Comparison of ENCODE assay signal across 28 mouse cellular contexts in genomic region chr6:5517091-5517490, GRCm38 (mm10). TPM values are rescaled to one million over a fixed set of nuclear protein-coding genes. Genes with fewer than 3 reads are reported as not detected.
DNase-seq lines count a peak whose midpoint lies in the region; ATAC-seq and TF ChIP-seq lines count a peak whose summit lies in the region.
"Had no signal": no experiment of that assay in that cellular context is flagged by ENCODE, and none has a peak within 500 bp of the region (broad histone marks: within the 10 kb centered on the region; RNA-seq: fewer than 3 reads in every experiment).

No protein-coding gene starts in this region.

- no peak for TF ChIP-seq POLR2A in brain, embryonic 14.5 days (IDR thresholded peaks at IDR 0.05; ENCODE audit: borderline replicate concordance, extremely low read depth, insufficient read depth, insufficient read length, poor library complexity, severe bottlenecking)

- no peak overlapping the region for H3K27ac ChIP-seq in forebrain, embryonic 14.5 days (ENCODE audit: low read depth, low read length)
- H3K27ac ChIP-seq in forebrain, embryonic 11.5 days (ENCODE audit: low read depth, low read length): no peak overlapping the region
- H3K27ac ChIP-seq in hindbrain, embryonic 14.5 days: no peak overlapping the region
- H3K27ac ChIP-seq in hindbrain, embryonic 10.5 days: no peak overlapping the region
- no peak overlapping the region for H3K27ac ChIP-seq in liver, embryonic 11.5 days (ENCODE audit: low read depth, low read length)
- H3K27ac ChIP-seq: embryonic facial prominence, embryonic 10.5 days; embryonic facial prominence, embryonic 13.5 days; heart, embryonic 15.5 days; hindbrain, embryonic 15.5 days had no signal

- peak; percentile 57; the same call in 1 of the 2 replicates for ATAC-seq in forebrain, embryonic 14.5 days
- ATAC-seq in forebrain, embryonic 11.5 days (replicated peaks; ENCODE audit: low FRiP score): no peak
- no peak for ATAC-seq in hindbrain, embryonic 14.5 days (ENCODE audit: low FRiP score)
- no peak for ATAC-seq in liver, embryonic 11.5 days (replicated peaks; ENCODE audit: low FRiP score)
- ATAC-seq: intestine, postnatal 0 days; Patski had no signal

- TF ChIP-seq CTCF in brain, embryonic 14.5 days (IDR thresholded peaks at IDR 0.05; ENCODE audit: borderline replicate concordance, extremely low read depth, insufficient read depth, insufficient read length): no peak

- no peaks in the 10 kb centered on the region for H3K27me3 ChIP-seq in forebrain, embryonic 14.5 days (replicated peaks; ENCODE audit: control insufficient read depth, insufficient read depth, low read length)
- H3K27me3 ChIP-seq in forebrain, embryonic 11.5 days (ENCODE audit: control insufficient read depth, insufficient read depth, low read length): no peaks in the 10 kb centered on the region
- H3K27me3 ChIP-seq in hindbrain, embryonic 14.5 days (ENCODE audit: control insufficient read depth, insufficient read depth, low read length): no peaks in the 10 kb centered on the region
- H3K27me3 ChIP-seq in hindbrain, embryonic 10.5 days (ENCODE audit: insufficient read depth, poor library complexity, severe bottlenecking): no peaks in the 10 kb centered on the region
- H3K27me3 ChIP-seq in liver, embryonic 11.5 days (replicated peaks; ENCODE audit: control insufficient read depth, insufficient read depth, low read length): no peaks in the 10 kb centered on the region
- H3K27me3 ChIP-seq: CH12.LX; embryonic facial prominence, embryonic 13.5 days; heart, embryonic 12.5 days; heart, embryonic 15.5 days; hindbrain, embryonic 15.5 days had no signal

- DNase-seq in forebrain, embryonic 14.5 days (ENCODE audit: low spot score): peak; percentile 53
- no peak for DNase-seq in forebrain, embryonic 11.5 days (ENCODE audit: low spot score)
- peak; percentile 25 for DNase-seq in hindbrain, embryonic 14.5 days (ENCODE audit: low spot score)
- no peak for DNase-seq in hindbrain, embryonic 10.5 days (ENCODE audit: low spot score)
- DNase-seq in brain, embryonic 14.5 days (ENCODE audit: low read depth): peak; percentile 70
- no peak for DNase-seq in liver, embryonic 11.5 days (ENCODE audit: low spot score)
- DNase-seq: adrenal gland, postnatal 10 days; adrenal gland, postnatal 36 days; B cell, adult 2 months; cerebellum, adult 11-12 months; cerebellum, adult 8-10 months; cerebellum, postnatal 10 days; cerebellum, postnatal 36 days; embryo, embryonic 11 days; gastrocnemius, postnatal 25 days; heart, adult 18-20 months; heart, postnatal 10 days; heart, postnatal 36 days; kidney, adult 2 months had no signal

- H3K4me3 ChIP-seq in forebrain, embryonic 14.5 days (ENCODE audit: low read depth, low read length): no peak overlapping the region
- H3K4me3 ChIP-seq in forebrain, embryonic 11.5 days (ENCODE audit: low read depth, low read length): no peak overlapping the region
- no peak overlapping the region for H3K4me3 ChIP-seq in hindbrain, embryonic 14.5 days (replicated peaks; ENCODE audit: low read length)
- no peak overlapping the region for H3K4me3 ChIP-seq in hindbrain, embryonic 10.5 days
- no peak overlapping the region for H3K4me3 ChIP-seq in liver, embryonic 11.5 days (ENCODE audit: low read depth, low read length)
- H3K4me3 ChIP-seq: embryonic facial prominence, embryonic 10.5 days; embryonic facial prominence, embryonic 13.5 days; heart, embryonic 12.5 days; heart, embryonic 15.5 days; hindbrain, embryonic 15.5 days had no signal

- H3K9me3 ChIP-seq in forebrain, embryonic 14.5 days (replicated peaks; ENCODE audit: control insufficient read depth, low read length): no peaks in the 10 kb centered on the region
- H3K9me3 ChIP-seq in forebrain, embryonic 11.5 days (ENCODE audit: control insufficient read depth, low read length): no peaks in the 10 kb centered on the region
- no peaks in the 10 kb centered on the region for H3K9me3 ChIP-seq in hindbrain, embryonic 14.5 days (ENCODE audit: control insufficient read depth, low read length)
- no peaks in the 10 kb centered on the region for H3K9me3 ChIP-seq in hindbrain, embryonic 10.5 days
- H3K9me3 ChIP-seq in liver, embryonic 11.5 days (ENCODE audit: control insufficient read depth, low read length): no peaks in the 10 kb centered on the region
- H3K9me3 ChIP-seq: embryonic facial prominence, embryonic 10.5 days; embryonic facial prominence, embryonic 13.5 days; G1E; heart, embryonic 12.5 days; heart, embryonic 15.5 days; hindbrain, embryonic 15.5 days had no signal

- WGBS in forebrain, embryonic 14.5 days: 23% methylated on average over 5 of the region's 5 CpGs
- 67% methylated on average over 5 of the region's 5 CpGs for WGBS in forebrain, embryonic 11.5 days
- WGBS in hindbrain, embryonic 14.5 days: 72% methylated on average over 5 of the region's 5 CpGs
- 84% methylated on average over 5 of the region's 5 CpGs for WGBS in hindbrain, embryonic 10.5 days
- WGBS in liver, embryonic 11.5 days: 72% methylated on average over 5 of the region's 5 CpGs

- H3K9ac ChIP-seq in forebrain, embryonic 14.5 days (ENCODE audit: low read length): no peak overlapping the region
- no peak overlapping the region for H3K9ac ChIP-seq in forebrain, embryonic 11.5 days (ENCODE audit: low read length)
- H3K9ac ChIP-seq in hindbrain, embryonic 14.5 days: no peak overlapping the region
- H3K9ac ChIP-seq in liver, embryonic 11.5 days (ENCODE audit: low read depth, low read length): no peak overlapping the region
- H3K9ac ChIP-seq: embryonic facial prominence, embryonic 13.5 days; heart, embryonic 12.5 days; heart, embryonic 15.5 days; hindbrain, embryonic 15.5 days had no signal

- no peak overlapping the region for H3K4me2 ChIP-seq in forebrain, embryonic 14.5 days (ENCODE audit: low read length)
- H3K4me2 ChIP-seq in forebrain, embryonic 11.5 days (ENCODE audit: low read depth, low read length, severe bottlenecking): no peak overlapping the region
- H3K4me2 ChIP-seq in hindbrain, embryonic 14.5 days (replicated peaks): no peak overlapping the region
- no peak overlapping the region for H3K4me2 ChIP-seq in liver, embryonic 11.5 days
- H3K4me2 ChIP-seq: embryonic facial prominence, embryonic 13.5 days; heart, embryonic 12.5 days; heart, embryonic 15.5 days; hindbrain, embryonic 15.5 days had no signal

- 0 out of 2 replicates have a peak, but pooled peaks cover 5% of the 10 kb centered on the region for H3K4me1 ChIP-seq in forebrain, embryonic 14.5 days (ENCODE audit: control insufficient read depth, insufficient read depth, low read length)
- H3K4me1 ChIP-seq in forebrain, embryonic 11.5 days (replicated peaks; ENCODE audit: control insufficient read depth, insufficient read depth, low read length): 0 out of 2 replicates have a peak, but pooled peaks cover 2% of the 10 kb centered on the region
- no peaks in the 10 kb centered on the region for H3K4me1 ChIP-seq in hindbrain, embryonic 14.5 days (replicated peaks; ENCODE audit: control insufficient read depth, insufficient read depth, low read length)
- no peaks in the 10 kb centered on the region for H3K4me1 ChIP-seq in hindbrain, embryonic 10.5 days (replicated peaks)
- no peaks in the 10 kb centered on the region for H3K4me1 ChIP-seq in liver, embryonic 11.5 days (replicated peaks; ENCODE audit: control insufficient read depth, insufficient read depth, low read length)
- H3K4me1 ChIP-seq: embryonic facial prominence, embryonic 10.5 days; embryonic facial prominence, embryonic 13.5 days; heart, embryonic 12.5 days; heart, embryonic 15.5 days; hindbrain, embryonic 15.5 days had no signal

- no peaks in the 10 kb centered on the region for H3K36me3 ChIP-seq in forebrain, embryonic 14.5 days (ENCODE audit: control insufficient read depth, insufficient read depth, low read length)
- no peaks in the 10 kb centered on the region for H3K36me3 ChIP-seq in forebrain, embryonic 11.5 days (ENCODE audit: control insufficient read depth, insufficient read depth, low read length)
- H3K36me3 ChIP-seq in hindbrain, embryonic 14.5 days (replicated peaks; ENCODE audit: control insufficient read depth, insufficient read depth): no peaks in the 10 kb centered on the region
- H3K36me3 ChIP-seq in hindbrain, embryonic 10.5 days: no peaks in the 10 kb centered on the region
- no peaks in the 10 kb centered on the region for H3K36me3 ChIP-seq in liver, embryonic 11.5 days (ENCODE audit: control insufficient read depth, insufficient read depth, low read length)
- H3K36me3 ChIP-seq: embryonic facial prominence, embryonic 10.5 days; embryonic facial prominence, embryonic 13.5 days; G1E; heart, embryonic 12.5 days; heart, embryonic 15.5 days; hindbrain, embryonic 15.5 days had no signal

RNA-seq across cellular contexts. Expression of gene Pdk4, which starts 21.0 kb away (rescaled TPM):
- 1.2 and 2.7 TPM in 2 replicates for polyA plus RNA-seq in forebrain, embryonic 14.5 days (2014; fragmentation: Nextera tagmentation; extraction: Ambion mirVana)
- polyA plus RNA-seq in forebrain, embryonic 11.5 days (2014; fragmentation: Nextera tagmentation; extraction: Ambion mirVana): 0.80 and 1.4 TPM in 2 replicates
- polyA plus RNA-seq in hindbrain, embryonic 14.5 days (2014; fragmentation: Nextera tagmentation; extraction: Ambion mirVana): 1.8 and 2.9 TPM in 2 replicates
- 0.65 and 0.98 TPM in 2 replicates for polyA plus RNA-seq in hindbrain, embryonic 10.5 days (2016; fragmentation: Nextera tagmentation; extraction: Ambion mirVana)
- polyA plus RNA-seq in brain, embryonic 14.5 days (2012; rRNA removed): 1.1 and 1.3 TPM in 2 replicates
- polyA plus RNA-seq in liver, embryonic 11.5 days (2014; fragmentation: Nextera tagmentation; extraction: Ambion mirVana): 2.1 and 2.4 TPM in 2 replicates
- polyA plus RNA-seq: G1E had no signal

Comparison
In these comparisons a context has a peak if more than half of its experiments do, and no peak if none do; other contexts are left out.
1. DNase-seq: peak in forebrain, embryonic 14.5 days (single experiment), hindbrain, embryonic 14.5 days (single experiment) and brain, embryonic 14.5 days (single experiment); none in forebrain, embryonic 11.5 days (single experiment), hindbrain, embryonic 10.5 days (single experiment) and liver, embryonic 11.5 days (single experiment).